In genomic region chr2:121354378-121354777, GRCm38 (mm10) we compare ENCODE assay signal across 7 mouse cellular contexts. TPM values are rescaled to one million over a fixed set of nuclear protein-coding genes. Genes with fewer than 3 reads are reported as not detected.
DNase-seq lines count a peak whose midpoint lies in the region; ATAC-seq and TF ChIP-seq lines count a peak whose summit lies in the region.

No protein-coding gene starts in this region.

- peak overlapping the region; percentile 92 for H3K4me3 ChIP-seq in testis, adult 2 months (ENCODE audit: control insufficient read depth, low read depth, low read length)
- H3K4me3 ChIP-seq in forebrain, embryonic 11.5 days (ENCODE audit: low read depth, low read length): peak overlapping the region; percentile 73
- H3K4me3 ChIP-seq in liver, embryonic 14.5 days (ENCODE audit: insufficient read depth in 1 of 2, low read depth in 2 of 2, low read length in 2 of 2): peak overlapping the region; percentile 67 to 84

- H3K4me2 ChIP-seq in forebrain, embryonic 11.5 days (ENCODE audit: low read depth, low read length, severe bottlenecking): peak overlapping the region; percentile 86
- peak overlapping the region; percentile 85 for H3K4me2 ChIP-seq in liver, embryonic 14.5 days (ENCODE audit: low read depth)

- 0 out of 2 replicates have a peak, but pooled peaks cover 2% of the 10 kb centered on the region for H3K27me3 ChIP-seq in testis, adult 2 months (ENCODE audit: control insufficient read depth, insufficient read depth, low read length)
- peaks cover 6% of the 10 kb centered on the region; the same call in 1 of the 2 replicates for H3K27me3 ChIP-seq in forebrain, embryonic 11.5 days (ENCODE audit: control insufficient read depth, insufficient read depth, low read length)
- peaks cover 28% of the 10 kb centered on the region for H3K27me3 ChIP-seq in liver, embryonic 14.5 days (ENCODE audit: control insufficient read depth, insufficient read depth, low read length)

- no peaks in the 10 kb centered on the region for H3K9me3 ChIP-seq in forebrain, embryonic 11.5 days (ENCODE audit: control insufficient read depth, low read length)
- no peaks in the 10 kb centered on the region for H3K9me3 ChIP-seq in liver, embryonic 14.5 days (ENCODE audit: control insufficient read depth, low read length)

- TF ChIP-seq EP300 in liver, embryonic 14.5 days (IDR thresholded peaks at IDR 0.05; ENCODE audit: low read depth): no peak

- 7% methylated on average over 6 of the region's 6 CpGs for WGBS in forebrain, embryonic 11.5 days
- WGBS in liver, embryonic 14.5 days (ENCODE audit: insufficient replicate concordance): 3% methylated on average over 6 of the region's 6 CpGs

- TF ChIP-seq POLR2A in testis, adult 2 months (IDR thresholded peaks at IDR 0.05; ENCODE audit: control insufficient read depth, low read depth, low read length): no peak

- ATAC-seq in forebrain, embryonic 11.5 days (replicated peaks; ENCODE audit: low FRiP score): no peak
- peak; percentile 20 for ATAC-seq in liver, embryonic 14.5 days (ENCODE audit: insufficient read depth)
- ATAC-seq in activated CD4-positive, CD25-positive, alpha-beta regulatory T cell, adult 4 months: no peak

- peaks cover 14% of the 10 kb centered on the region for H3K4me1 ChIP-seq in testis, adult 2 months (ENCODE audit: control insufficient read depth, insufficient read depth, low read length)
- peaks cover 10% of the 10 kb centered on the region; the same call in 1 of the 2 replicates for H3K4me1 ChIP-seq in forebrain, embryonic 11.5 days (replicated peaks; ENCODE audit: control insufficient read depth, insufficient read depth, low read length)
- peaks cover 0 to 7% of the 10 kb centered on the region in 2 experiments; a peak in 2 of 4 replicates for H3K4me1 ChIP-seq in liver, embryonic 14.5 days (replicated peaks; ENCODE audit: control insufficient read depth in 2 of 2, insufficient read depth in 2 of 2, low read length in 1 of 2)

- DNase-seq in testis, postnatal 14 days (ENCODE audit: low spot score): no peak
- no peak for DNase-seq in forebrain, embryonic 11.5 days (ENCODE audit: low spot score)
- DNase-seq in liver, embryonic 14.5 days (ENCODE audit: low read depth in 3 of 3, low spot score in 3 of 3): no peak
- no peak for DNase-seq in gastrocnemius, adult 8-10 months (ENCODE audit: low spot score in 2 of 2)
- DNase-seq in adrenal gland, postnatal 25 days: no peak

- H3K36me3 ChIP-seq in testis, adult 2 months (ENCODE audit: control insufficient read depth, insufficient read depth, low read length): no peaks in the 10 kb centered on the region
- no peaks in the 10 kb centered on the region for H3K36me3 ChIP-seq in forebrain, embryonic 11.5 days (ENCODE audit: control insufficient read depth, insufficient read depth, low read length)
- H3K36me3 ChIP-seq in liver, embryonic 14.5 days (replicated peaks; ENCODE audit: control insufficient read depth, insufficient read depth, low read depth): no peaks in the 10 kb centered on the region

- H3K9ac ChIP-seq in forebrain, embryonic 11.5 days (ENCODE audit: low read length): peak overlapping the region; percentile 88
- H3K9ac ChIP-seq in liver, embryonic 14.5 days (replicated peaks): peak overlapping the region; percentile 84

- TF ChIP-seq CTCF in testis, adult 2 months (IDR thresholded peaks at IDR 0.05; ENCODE audit: control insufficient read depth, insufficient read depth, insufficient replicate concordance, low read depth, low read length): no peak
- no peak for TF ChIP-seq CTCF in liver, embryonic 14.5 days (IDR thresholded peaks at IDR 0.05; ENCODE audit: low read depth)

- peak overlapping the region; percentile 68 for H3K27ac ChIP-seq in testis, adult 2 months (ENCODE audit: control insufficient read depth, insufficient read depth, low read depth, low read length)
- H3K27ac ChIP-seq in forebrain, embryonic 11.5 days (ENCODE audit: low read depth, low read length): peak overlapping the region; percentile 25; the same call in 1 of the 2 replicates
- no peak overlapping the region for H3K27ac ChIP-seq in liver, embryonic 14.5 days

RNA-seq across cellular contexts. Expression of gene Ppip5k1, which starts 0.8 kb away (rescaled TPM):
- polyA plus RNA-seq in testis, adult 2 months (2012; rRNA removed): 29.7 and 33.1 TPM in 2 replicates
- polyA plus RNA-seq in forebrain, embryonic 11.5 days (2014; fragmentation: Nextera tagmentation; extraction: Ambion mirVana): 10.7 and 11.7 TPM in 2 replicates
- polyA plus RNA-seq in liver, embryonic 14.5 days (2012; rRNA removed): 3.1 and 4.5 TPM in 2 replicates
- 5.6 and 8.4 TPM in 2 replicates for polyA plus RNA-seq in liver, embryonic 14.5 days (2014; fragmentation: Nextera tagmentation; extraction: Ambion mirVana)
- 1 to 10 TPM; 9.6 to 9.8 TPM for polyA plus RNA-seq in activated CD4-positive, CD25-positive, alpha-beta regulatory T cell, adult 4 months (2017; shearing (Covaris generic))
- 100 to 1,000 TPM in 2 of 4 experiments, 10 to 100 TPM in 2; 97.7 to 103 (median 99.7) TPM for total RNA-seq in gastrocnemius, adult 8-10 months (2022)
- 51.9 and 56.6 TPM in 2 replicates for total RNA-seq in adrenal gland, postnatal 25 days (2021)

RNA-seq across cellular contexts. Expression of gene Ckmt1, which starts 3.1 kb away (rescaled TPM):
- 0.31 and 1.1 TPM in 2 replicates for polyA plus RNA-seq in testis, adult 2 months (2012; rRNA removed)
- polyA plus RNA-seq in forebrain, embryonic 11.5 days (2014; fragmentation: Nextera tagmentation; extraction: Ambion mirVana): 3.0 and 3.6 TPM in 2 replicates
- polyA plus RNA-seq in liver, embryonic 14.5 days (2012; rRNA removed): 0.06 and 0.32 TPM in 2 replicates
- not detected in 2 replicates for polyA plus RNA-seq in liver, embryonic 14.5 days (2014; fragmentation: Nextera tagmentation; extraction: Ambion mirVana)
- 1 to 10 TPM in 1 of 2 experiments, under 1 TPM in 1; 0.83 to 1.5 TPM for polyA plus RNA-seq in activated CD4-positive, CD25-positive, alpha-beta regulatory T cell, adult 4 months (2017; shearing (Covaris generic))
- total RNA-seq in gastrocnemius, adult 8-10 months (2022): under 1 TPM in 1 of 4 experiments, not detected in 3; 0.48 TPM
- 6.3 and 8.9 TPM in 2 replicates for total RNA-seq in adrenal gland, postnatal 25 days (2021)

RNA-seq across cellular contexts. Expression of gene Strc, which starts 32.6 kb away (rescaled TPM):
- polyA plus RNA-seq in testis, adult 2 months (2012; rRNA removed): 0.11 and 0.12 TPM in 2 replicates
- polyA plus RNA-seq in forebrain, embryonic 11.5 days (2014; fragmentation: Nextera tagmentation; extraction: Ambion mirVana): not detected in 2 replicates
- not detected in 2 replicates for polyA plus RNA-seq in liver, embryonic 14.5 days (2012; rRNA removed)
- polyA plus RNA-seq in liver, embryonic 14.5 days (2014; fragmentation: Nextera tagmentation; extraction: Ambion mirVana): not detected in 2 replicates
- under 1 TPM; 0.31 to 0.60 TPM for polyA plus RNA-seq in activated CD4-positive, CD25-positive, alpha-beta regulatory T cell, adult 4 months (2017; shearing (Covaris generic))
- not detected for total RNA-seq in gastrocnemius, adult 8-10 months (2022)
- total RNA-seq in adrenal gland, postnatal 25 days (2021): not detected in 2 replicates

RNA-seq across cellular contexts. Expression of gene Pdia3, which starts 59.2 kb away (rescaled TPM):
- polyA plus RNA-seq in testis, adult 2 months (2012; rRNA removed): 223 and 230 TPM in 2 replicates
- 407 and 435 TPM in 2 replicates for polyA plus RNA-seq in forebrain, embryonic 11.5 days (2014; fragmentation: Nextera tagmentation; extraction: Ambion mirVana)
- polyA plus RNA-seq in liver, embryonic 14.5 days (2012; rRNA removed): 61.0 and 95.7 TPM in 2 replicates
- 186 and 188 TPM in 2 replicates for polyA plus RNA-seq in liver, embryonic 14.5 days (2014; fragmentation: Nextera tagmentation; extraction: Ambion mirVana)
- 1,000 to 10,000 TPM in 1 of 2 experiments, 100 to 1,000 TPM in 1; 658 to 1,122 TPM for polyA plus RNA-seq in activated CD4-positive, CD25-positive, alpha-beta regulatory T cell, adult 4 months (2017; shearing (Covaris generic))
- 10 to 100 TPM; 24.3 to 35.0 (median 30.9) TPM for total RNA-seq in gastrocnemius, adult 8-10 months (2022)
- total RNA-seq in adrenal gland, postnatal 25 days (2021): 377 and 379 TPM in 2 replicates

RNA-seq across cellular contexts. Expression of gene Catsper2, which starts 59.2 kb away (rescaled TPM):
- polyA plus RNA-seq in testis, adult 2 months (2012; rRNA removed): 111 and 151 TPM in 2 replicates
- 2.2 and 2.4 TPM in 2 replicates for polyA plus RNA-seq in forebrain, embryonic 11.5 days (2014; fragmentation: Nextera tagmentation; extraction: Ambion mirVana)
- polyA plus RNA-seq in liver, embryonic 14.5 days (2012; rRNA removed): 0.40 and 0.60 TPM in 2 replicates
- 0.29 and 0.92 TPM in 2 replicates for polyA plus RNA-seq in liver, embryonic 14.5 days (2014; fragmentation: Nextera tagmentation; extraction: Ambion mirVana)
- polyA plus RNA-seq in activated CD4-positive, CD25-positive, alpha-beta regulatory T cell, adult 4 months (2017; shearing (Covaris generic)): 1 to 10 TPM; 2.3 to 3.8 TPM
- 1 to 10 TPM; 1.4 to 3.1 (median 2.2) TPM for total RNA-seq in gastrocnemius, adult 8-10 months (2022)
- 2.3 and 4.0 TPM in 2 replicates for total RNA-seq in adrenal gland, postnatal 25 days (2021)
